Mouse (Mus musculus): Measurements from ENCODE around the gene Slc38a1. TPM values are rescaled to one million over a fixed set of nuclear protein-coding genes. Genes with fewer than 3 reads are reported as not detected.

Slc38a1 gene
- total RNA-seq, 2 experiments from 2014 or later = 67.5 to 93.0 TPM

Other genes with a start within 250 kb of the Slc38a1 start
- 88.4 and 105 TPM in 2 replicates for gene Scaf11, start 182.1 kb downstream of the Slc38a1 start, total RNA-seq (2014; fragmentation: Nextera tagmentation)
- 126 and 137 TPM in 2 replicates for gene Scaf11, start 182.1 kb downstream of the Slc38a1 start, total RNA-seq (2017)
- 89.2 and 112 TPM in 2 replicates for gene Slc38a2, start 56.8 kb upstream of the Slc38a1 start, total RNA-seq (2014; fragmentation: Nextera tagmentation)
- 84.0 and 92.8 TPM in 2 replicates for gene Slc38a2, start 56.8 kb upstream of the Slc38a1 start, total RNA-seq (2017)